Mouse (Mus musculus) erythroblast, embryonic 14.5 days (primary cell): ENCODE measurements around the gene Bsn.

ENCODE experiments used
- GATA1 ChIP-seq: IDR thresholded peaks from 2 replicates; pipeline ENCODE4 v1.6.1; 2012; ENCODE audit warnings: low read length, inconsistent platforms, mixed read lengths
- TAL1 ChIP-seq: IDR thresholded peaks from 3 replicates; pipeline ENCODE4 v1.6.1; 2012; ENCODE audit warnings: low read length, inconsistent platforms, mixed read lengths

GRCm38 (mm10) chr9:108189488-108189786, 747 bp downstream of the Bsn start:
- no peak for TF ChIP-seq TAL1
- TF ChIP-seq GATA1: no peak
